Mouse (Mus musculus) mesoderm, embryonic 11.5 days (tissue): ENCODE results near the gene Slc29a1.
A peak's percentile ranks its signal among the peaks of the same experiment; 100 is the strongest.

Experiments used
- DNase-seq: peaks from one replicate; pipeline ENCODE4 v3.0.0-alpha.2; 2012; ENCODE audit warnings: low read depth, low spot score

Slc29a1 gene

GRCm38 (mm10) chr17:45569999-45570398 lies 29.4 kb downstream of the Slc29a1 start:
- no peak for DNase-seq

GRCm38 (mm10) chr17:45568990-45569389 lies 30.4 kb downstream of the Slc29a1 start:
- no peak for DNase-seq

GRCm38 (mm10) chr17:45567162-45567601 lies 32.2 kb downstream of the Slc29a1 start:
- no peak for DNase-seq

GRCm38 (mm10) chr17:45566360-45567161 lies 32.8 kb downstream of the Slc29a1 start:
- DNase-seq, result no peak

- no peak for DNase-seq
Measured at GRCm38 (mm10) chr17:45566031-45566359, 33.4 kb downstream of the Slc29a1 start.

- no peak for DNase-seq
Measured at GRCm38 (mm10) chr17:45565103-45565502, 34.3 kb downstream of the Slc29a1 start.

- no peak for DNase-seq
Measured at GRCm38 (mm10) chr17:45564531-45565084, 34.8 kb downstream of the Slc29a1 start.

- DNase-seq, result peak; percentile 94
Measured at GRCm38 (mm10) chr17:45563655-45564530, 35.5 kb downstream of the Slc29a1 start, which contains the start of gene Slc35b2. TSS of gene Slc35b2 (plus strand) at chr17:45563874.

- DNase-seq, result no peak
Measured at GRCm38 (mm10) chr17:45563216-45563615, 36.2 kb downstream of the Slc29a1 start.

GRCm38 (mm10) chr17:45559732-45560525 lies 39.5 kb downstream of the Slc29a1 start:
- no peak for DNase-seq

- DNase-seq, result no peak
Measured at GRCm38 (mm10) chr17:45557998-45558862, 41.2 kb downstream of the Slc29a1 start.

- DNase-seq, result no peak
Measured at GRCm38 (mm10) chr17:45557246-45557824, 42.1 kb downstream of the Slc29a1 start.

GRCm38 (mm10) chr17:45556514-45557245 lies 42.7 kb downstream of the Slc29a1 start:
- no peak for DNase-seq

GRCm38 (mm10) chr17:45556107-45556489 lies 43.3 kb downstream of the Slc29a1 start:
- no peak for DNase-seq

- peak; percentile 91 for DNase-seq
Measured at GRCm38 (mm10) chr17:45555452-45556106, 43.8 kb downstream of the Slc29a1 start, which contains the start of gene Nfkbie. TSS of gene Nfkbie (plus strand) at chr17:45555703.

- no peak for DNase-seq
Measured at GRCm38 (mm10) chr17:45554420-45554819, 45.0 kb downstream of the Slc29a1 start.

- no peak for DNase-seq
Measured at GRCm38 (mm10) chr17:45553065-45553464, 46.3 kb downstream of the Slc29a1 start.

- DNase-seq, result peak; percentile 77
Measured at GRCm38 (mm10) chr17:45551816-45552451, 47.5 kb downstream of the Slc29a1 start.
